Mouse (Mus musculus): ENCODE results near the gene Zc2hc1c. TPM values are rescaled to one million over a fixed set of nuclear protein-coding genes. Genes with fewer than 3 reads are reported as not detected.
A peak's percentile ranks its signal among the peaks of the same experiment; 100 is the strongest.
"Not testable (repeated sequence)": the region's sequence is repeated elsewhere in the genome, so short reads cannot be mapped to it uniquely, and the experiment has no call there.

Gene Zc2hc1c
- total RNA-seq, 2 experiments from 2014 or later: 0.86 to 1.1 TPM

DNA sequence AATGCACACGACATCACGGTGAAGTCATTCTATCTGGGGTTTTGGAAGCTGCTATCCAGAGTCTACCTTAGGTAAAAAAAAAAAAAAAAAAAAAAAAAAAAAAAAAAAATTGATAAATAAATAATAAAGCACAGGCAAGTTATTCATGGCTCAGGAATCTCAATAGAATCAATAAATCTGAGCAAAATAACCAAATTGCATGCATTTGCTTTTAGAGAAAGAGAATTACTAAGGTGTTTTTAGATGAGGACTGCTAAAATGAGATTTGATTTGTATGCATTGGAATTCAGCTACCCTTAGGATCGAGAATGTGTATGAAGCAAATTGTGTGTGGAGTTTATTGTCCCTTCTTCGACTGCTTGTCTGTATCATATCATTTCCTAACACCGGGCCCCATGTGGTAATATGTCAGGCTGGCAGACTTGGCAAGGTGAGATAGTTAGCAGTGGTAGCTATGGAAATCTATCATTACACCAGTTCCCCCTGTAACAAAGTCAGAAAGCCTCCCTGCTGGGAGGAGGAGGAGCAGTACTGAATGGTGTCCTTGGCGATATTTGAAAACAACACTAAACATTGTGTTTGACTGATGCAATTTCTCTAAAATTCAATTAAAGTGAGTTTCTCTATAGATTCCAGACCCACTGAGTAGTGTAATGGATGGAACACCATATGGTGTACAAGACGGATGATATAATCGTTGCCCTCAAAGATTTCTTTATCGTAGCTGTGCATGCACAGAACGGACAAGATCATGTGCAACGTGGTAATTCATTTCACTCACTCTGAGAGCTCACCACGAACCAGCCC is 7.3 kb upstream of the Zc2hc1c start:
- intact Hi-C loops (cut with DNase I): no loop called here
- no peak for DNase-seq (ENCODE audit: extremely low spot score in 1 of 2, low spot score in 2 of 2)

GRCm38 (mm10) chr12:85281756-85282155 is 6.6 kb upstream of the Zc2hc1c start:
- intact Hi-C loops (cut with DNase I); DNase-seq (ENCODE audit: extremely low spot score in 1 of 2, low spot score in 2 of 2): not testable (repeated sequence)

- intact Hi-C loops (cut with DNase I): no loop called here
- DNase-seq (ENCODE audit: extremely low spot score in 1 of 2, low spot score in 2 of 2): no peak
Measured at GRCm38 (mm10) chr12:85284331-85284730, 4.1 kb upstream of the Zc2hc1c start.

DNA sequence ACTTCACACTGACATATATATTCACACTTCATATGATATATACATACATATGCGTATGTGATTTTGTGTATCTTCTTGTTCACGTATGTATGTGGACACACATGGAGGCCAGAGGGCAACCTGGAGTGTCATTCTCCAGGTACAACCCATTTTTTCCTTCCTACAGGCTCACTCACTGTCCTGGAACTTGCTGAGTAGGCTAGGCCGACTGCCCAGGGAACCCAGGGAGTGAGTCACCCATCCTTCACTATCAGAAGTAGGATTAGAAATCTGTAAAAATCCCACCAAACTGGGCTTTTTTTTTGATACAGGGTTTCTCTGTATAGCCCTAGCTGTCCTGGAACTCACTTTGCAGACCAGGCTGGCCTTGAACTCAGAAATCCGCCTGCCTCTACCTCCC is 3.4 kb upstream of the Zc2hc1c start:
- no peak for DNase-seq (ENCODE audit: extremely low spot score in 1 of 2, low spot score in 2 of 2)
- intact Hi-C loops (cut with DNase I): loop anchor here (5.0 kb wide), 1 partner anchor 118 kb away; no protein-coding TSS in a partner anchor

DNA sequence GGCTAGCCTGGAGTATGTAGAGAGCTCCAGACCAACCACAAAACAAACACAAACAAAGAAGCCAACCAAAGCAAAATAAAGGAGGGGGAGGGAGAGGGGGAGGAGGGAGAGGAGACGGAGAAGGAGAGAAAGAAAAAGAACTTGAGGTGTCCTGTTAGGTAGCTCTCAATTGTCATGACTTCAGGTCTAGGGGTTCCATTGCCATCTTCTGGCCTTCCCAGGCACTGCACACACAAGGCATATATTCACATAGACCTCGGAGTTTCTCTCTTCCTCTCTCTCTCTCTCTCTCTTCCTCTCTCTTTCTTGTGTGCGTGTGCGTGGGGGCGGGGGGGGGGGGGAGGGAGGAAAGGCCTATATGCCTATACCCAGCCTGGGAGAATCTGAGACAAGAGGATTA is 1.4 kb upstream of the Zc2hc1c start:
- no peak for DNase-seq (ENCODE audit: extremely low spot score in 1 of 2, low spot score in 2 of 2)
- intact Hi-C loops (cut with DNase I): loop anchor here (5.0 kb wide), 1 partner anchor 120 kb away; no protein-coding TSS in a partner anchor

GRCm38 (mm10) chr12:85287809-85288485 is 444 bp upstream of the Zc2hc1c start, which contains the start of gene Acyp1:
Acyp1 (minus strand) TSS chr12:85288438.
- DNase-seq (ENCODE audit: extremely low spot score in 1 of 2, low spot score in 2 of 2): peak in 1 of 2 experiments; percentile 56

DNA sequence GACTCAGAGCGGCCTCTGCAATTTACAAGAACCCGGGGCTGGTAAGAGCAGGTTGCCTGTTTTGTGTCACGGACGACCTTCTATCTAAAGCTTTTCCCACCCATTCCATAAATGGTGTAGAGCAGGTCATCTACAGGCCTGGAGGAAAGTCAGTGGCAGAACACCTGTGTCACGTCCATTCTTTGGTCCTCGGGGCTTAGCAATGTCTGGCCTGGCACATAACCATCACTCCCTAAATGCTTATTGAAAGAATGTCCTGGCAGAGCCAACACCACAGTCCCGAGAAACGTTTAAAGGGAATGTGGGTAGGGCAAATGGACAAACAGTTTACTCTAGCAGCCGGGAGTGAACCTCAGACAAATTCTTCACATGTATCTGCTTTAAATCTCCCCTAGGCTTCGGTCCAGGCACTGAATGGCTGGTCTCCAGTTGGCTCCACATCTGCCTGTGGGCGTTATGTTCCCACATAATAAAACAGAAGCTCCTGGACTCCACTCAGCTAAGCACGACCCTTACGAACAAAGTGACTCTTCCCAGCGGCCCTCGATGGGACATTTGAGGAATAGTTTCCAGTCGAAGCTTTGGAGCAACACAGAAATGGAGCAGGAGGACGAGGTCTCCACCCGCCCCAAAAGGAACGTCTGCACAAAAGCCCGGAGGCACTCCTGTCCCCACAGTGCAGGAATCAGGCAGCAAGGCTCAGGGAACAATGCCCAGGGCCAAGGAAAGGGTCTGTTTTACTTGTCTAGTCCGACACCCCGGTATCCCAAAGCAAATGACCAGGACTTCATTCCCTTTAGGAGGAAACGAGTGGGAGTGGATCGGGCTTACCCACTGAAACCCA is 988 bp downstream of the Zc2hc1c start:
- no peak for DNase-seq (ENCODE audit: extremely low spot score in 1 of 2, low spot score in 2 of 2)
- intact Hi-C loops (cut with DNase I): loop anchor here (2.0 to 5.0 kb wide), 2 partner anchors 122 to 145 kb away; no protein-coding TSS in a partner anchor

More at GRCm38 (mm10) chr12:85287809-85288485, 444 bp upstream of the Zc2hc1c start, which contains the start of gene Acyp1:
- intact Hi-C loops (cut with DNase I): loop anchor here (2.0 to 5.0 kb wide), 2 partner anchors 121 to 143 kb away; no protein-coding TSS in a partner anchor

DNA sequence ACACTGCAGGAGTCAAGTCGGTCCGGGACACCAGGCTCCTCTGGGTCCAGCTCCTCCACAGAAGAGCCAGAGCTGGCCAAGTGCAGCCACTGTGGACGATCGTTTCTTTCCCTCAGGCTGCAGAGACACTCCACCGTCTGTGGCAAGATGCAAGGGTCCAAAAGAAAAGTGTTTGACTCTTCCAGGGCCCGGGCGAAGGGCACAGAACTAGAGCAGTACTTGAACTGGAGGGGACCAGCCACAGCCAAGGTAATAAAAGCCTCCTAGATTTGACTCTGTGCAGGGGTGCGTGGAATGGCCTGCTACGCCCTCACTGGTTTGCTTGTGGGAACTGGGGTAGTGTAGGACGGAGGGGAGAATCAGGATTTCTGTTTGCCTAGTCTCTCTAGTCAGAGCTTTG is 2.2 kb downstream of the Zc2hc1c start:
- no peak for DNase-seq (ENCODE audit: extremely low spot score in 1 of 2, low spot score in 2 of 2)
- intact Hi-C loops (cut with DNase I): no loop called here

DNA sequence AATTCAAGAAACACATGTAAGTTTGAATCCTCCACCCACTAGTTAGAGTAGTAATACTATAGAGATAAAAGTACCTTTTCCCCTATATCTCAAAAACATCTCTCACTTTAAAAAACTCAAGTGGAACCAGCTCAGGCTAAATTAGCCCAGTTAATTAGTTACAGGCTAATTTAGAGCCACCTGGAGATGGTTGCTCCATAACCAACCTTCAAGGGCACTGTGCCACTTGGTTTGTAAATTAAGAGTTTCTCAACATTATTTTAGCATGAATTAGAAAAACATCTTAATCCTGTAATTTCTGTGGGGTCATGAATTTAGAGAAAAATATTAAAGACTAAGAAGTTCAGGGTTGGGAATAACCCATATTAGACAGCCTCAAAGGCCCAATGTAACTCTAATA is 3.1 kb downstream of the Zc2hc1c start:
- intact Hi-C loops (cut with DNase I): no loop called here
- no peak for DNase-seq (ENCODE audit: extremely low spot score in 1 of 2, low spot score in 2 of 2)

- DNase-seq (ENCODE audit: extremely low spot score in 1 of 2, low spot score in 2 of 2): no peak
- intact Hi-C loops (cut with DNase I): no loop called here
Measured at GRCm38 (mm10) chr12:85292288-85292687, 3.9 kb downstream of the Zc2hc1c start.

- intact Hi-C loops (cut with DNase I): no loop called here
- DNase-seq (ENCODE audit: extremely low spot score in 1 of 2, low spot score in 2 of 2): no peak
Measured at GRCm38 (mm10) chr12:85292906-85293305, 4.5 kb downstream of the Zc2hc1c start.

GRCm38 (mm10) chr12:85295506-85295905 is 7.1 kb downstream of the Zc2hc1c start:
- intact Hi-C loops (cut with DNase I): no loop called here
- DNase-seq (ENCODE audit: extremely low spot score in 1 of 2, low spot score in 2 of 2): no peak

DNA sequence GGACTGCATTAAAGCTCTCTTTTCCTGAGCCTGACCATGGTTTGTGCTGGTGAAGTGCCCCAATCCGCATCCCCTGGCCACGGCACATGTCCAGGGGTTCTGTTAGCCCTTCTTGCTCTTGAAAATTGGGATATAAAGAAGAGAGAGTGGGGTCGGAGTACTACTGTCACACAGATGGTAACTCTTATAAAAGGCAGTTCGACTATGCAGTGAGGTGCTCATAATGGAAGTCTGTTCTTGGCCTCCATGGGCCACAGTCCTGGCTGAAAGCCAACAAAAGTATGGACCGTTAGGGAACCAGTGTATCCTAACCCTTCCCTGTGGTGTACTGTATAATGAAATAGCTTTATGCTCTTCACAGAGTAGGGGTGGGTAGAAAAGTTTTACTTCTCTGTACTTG is 8.5 kb downstream of the Zc2hc1c start:
- intact Hi-C loops (cut with DNase I): no loop called here

GRCm38 (mm10) chr12:85297345-85297997 is 9.1 kb downstream of the Zc2hc1c start:
- DNase-seq (ENCODE audit: extremely low spot score in 1 of 2, low spot score in 2 of 2): no peak
- intact Hi-C loops (cut with DNase I): no loop called here

More for the DNA sequence above, 8.5 kb downstream of the Zc2hc1c start:
- no peak for DNase-seq (ENCODE audit: extremely low spot score in 1 of 2, low spot score in 2 of 2)

DNA sequence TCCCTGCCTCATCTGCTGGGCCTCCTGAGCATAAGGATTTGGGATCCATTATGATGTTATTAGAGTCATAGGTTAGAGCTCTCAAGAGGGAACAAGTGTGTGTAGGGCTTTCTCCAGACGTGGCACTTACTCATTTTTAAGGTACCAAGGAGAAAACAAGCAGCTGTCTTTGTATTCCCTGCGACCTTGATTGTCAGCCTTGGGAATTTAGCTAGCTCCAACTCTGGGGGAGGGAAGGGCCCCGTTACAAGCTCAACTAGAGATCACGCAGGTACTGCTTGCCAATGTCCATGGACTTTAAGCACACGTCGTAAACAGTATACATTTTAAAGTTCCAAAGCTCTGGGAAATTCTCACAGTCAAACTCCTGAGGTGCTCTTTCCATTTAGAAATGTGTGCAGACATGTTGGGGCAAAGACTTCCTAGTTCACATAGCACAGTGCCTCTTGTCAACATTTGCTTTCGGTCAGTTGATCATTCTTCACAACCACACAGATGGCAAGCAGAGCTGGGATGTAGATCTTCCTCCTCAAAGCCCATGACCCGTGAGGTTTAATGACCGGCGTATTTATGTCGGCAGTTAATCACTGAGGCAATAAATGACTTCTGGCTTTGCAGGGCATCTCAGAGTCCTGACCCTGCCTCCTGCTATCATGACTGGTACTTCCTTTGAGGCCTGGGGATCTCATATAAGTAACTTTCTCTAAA is 9.9 kb downstream of the Zc2hc1c start:
- DNase-seq (ENCODE audit: extremely low spot score in 1 of 2, low spot score in 2 of 2): no peak
- intact Hi-C loops (cut with DNase I): no loop called here

- intact Hi-C loops (cut with DNase I): no loop called here
- DNase-seq (ENCODE audit: extremely low spot score in 1 of 2, low spot score in 2 of 2): no peak
Measured at GRCm38 (mm10) chr12:85298835-85299180, 10.4 kb downstream of the Zc2hc1c start.

DNA sequence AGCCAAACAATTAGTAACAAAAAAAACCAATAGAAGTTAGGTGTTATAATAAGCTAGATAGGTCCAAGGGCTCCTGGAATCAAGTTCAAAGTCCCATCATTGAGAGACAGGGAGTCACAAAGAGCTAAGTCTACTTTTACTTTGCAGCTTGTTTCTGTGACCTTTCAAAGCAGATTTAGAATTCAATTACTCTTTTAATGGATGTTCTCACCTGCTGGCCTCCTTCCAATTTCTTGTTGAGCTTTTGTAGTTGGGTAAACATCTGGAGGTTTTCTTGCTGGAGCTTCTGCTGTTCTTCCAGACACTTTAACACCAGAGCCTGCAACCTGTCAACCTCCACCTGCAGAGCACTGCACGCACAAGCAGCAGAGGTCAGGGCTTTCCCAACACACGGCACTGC is 14.9 kb downstream of the Zc2hc1c start:
- intact Hi-C loops (cut with DNase I): loop anchor here (5.0 kb wide), 1 partner anchor 141 kb away; no protein-coding TSS in a partner anchor
- DNase-seq (ENCODE audit: extremely low spot score in 1 of 2, low spot score in 2 of 2): no peak

DNA sequence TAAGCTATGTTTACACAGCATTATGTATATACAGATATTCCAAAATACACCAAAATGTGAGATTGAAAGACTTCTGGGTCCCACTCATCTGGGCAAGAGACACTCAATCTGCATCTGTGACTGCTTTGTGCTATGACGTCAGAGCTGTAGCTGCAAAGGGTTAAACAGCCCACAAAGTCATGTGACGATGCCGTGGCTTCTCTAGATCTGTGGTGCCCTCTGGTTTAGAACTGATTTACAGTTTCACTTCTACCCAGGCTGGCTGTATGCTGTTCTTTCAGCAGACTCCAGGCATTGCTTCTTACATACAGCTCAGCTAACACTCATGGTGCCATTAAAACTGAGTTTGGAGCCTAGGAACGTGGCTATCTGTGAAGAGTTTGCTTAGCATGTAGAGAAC is 16.3 kb downstream of the Zc2hc1c start:
- DNase-seq (ENCODE audit: extremely low spot score in 1 of 2, low spot score in 2 of 2): no peak
- intact Hi-C loops (cut with DNase I): loop anchor here (2.0 to 5.0 kb wide), 2 partner anchors 142 to 162 kb away; no protein-coding TSS in a partner anchor
